Mouse (Mus musculus): ENCODE measurements at regions not wholly inside any gene's neighbourhood (a gene's known extent, or its start where the extent isn't known, plus 50 kb on each side); places are given as distances from the start of the nearest gene placed in this dataset.

DNA sequence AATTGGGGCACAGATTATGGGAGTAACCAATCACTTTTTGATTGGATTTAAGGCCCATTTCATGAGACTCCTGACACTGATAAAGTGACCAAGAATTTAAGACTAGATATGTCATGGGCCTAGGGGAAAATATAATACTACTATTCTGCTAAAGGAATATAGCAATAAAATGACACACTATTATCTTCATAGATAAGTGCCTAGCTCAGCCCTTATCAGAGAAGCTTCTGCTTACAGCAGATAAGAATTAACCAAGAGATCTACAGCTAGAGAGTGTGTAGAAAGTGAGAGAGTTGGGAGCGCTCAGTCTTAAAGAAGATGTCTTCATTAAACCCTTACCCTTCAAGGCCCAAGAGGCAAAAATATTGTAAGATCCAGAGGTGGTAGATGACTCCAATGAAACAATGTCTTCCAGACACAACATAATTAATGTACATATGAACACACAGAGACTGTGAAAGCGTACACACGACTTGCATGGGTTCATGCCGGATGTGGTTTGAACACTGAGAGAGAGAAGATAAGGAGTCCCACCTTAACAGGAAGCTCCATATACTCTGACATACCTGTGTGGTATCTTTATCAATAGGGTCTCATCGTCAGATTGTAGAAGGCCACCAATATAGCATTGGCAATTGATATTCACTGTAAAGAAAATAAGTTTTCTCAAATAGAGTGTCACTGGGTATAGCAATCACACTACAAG, 252.1 kb downstream of the Gsdmc2 start:
- DNase-seq (ENCODE audit: low spot score) (no peak), ATAC-seq (replicated peaks; ENCODE audit: low FRiP score, low read depth) (no peak)
- H3K36me3 ChIP-seq (ENCODE audit: insufficient read depth, low read length) = no peaks in the 10 kb centered on the region
- WGBS = 98% methylated on average over 5 of the region's 5 CpGs
- H3K4me2 ChIP-seq (ENCODE audit: low read length) = no peak overlapping the region
- H3K9me3 ChIP-seq (replicated peaks; ENCODE audit: low read length) = no peaks in the 10 kb centered on the region
- no peak overlapping the region for H3K27ac ChIP-seq
- TF ChIP-seq CTCF (IDR thresholded peaks at IDR 0.05; ENCODE audit: low read depth) = no peak
- H3K27me3 ChIP-seq (ENCODE audit: insufficient read depth, low read length) = no peaks in the 10 kb centered on the region
- H3K4me3 ChIP-seq (replicated peaks; ENCODE audit: low read depth, low read length) = no peak overlapping the region
- H3K9ac ChIP-seq (ENCODE audit: low read depth, low read length) = no peak overlapping the region
- H3K4me1 ChIP-seq (replicated peaks; ENCODE audit: insufficient read depth, low read length) = no peaks in the 10 kb centered on the region

DNA sequence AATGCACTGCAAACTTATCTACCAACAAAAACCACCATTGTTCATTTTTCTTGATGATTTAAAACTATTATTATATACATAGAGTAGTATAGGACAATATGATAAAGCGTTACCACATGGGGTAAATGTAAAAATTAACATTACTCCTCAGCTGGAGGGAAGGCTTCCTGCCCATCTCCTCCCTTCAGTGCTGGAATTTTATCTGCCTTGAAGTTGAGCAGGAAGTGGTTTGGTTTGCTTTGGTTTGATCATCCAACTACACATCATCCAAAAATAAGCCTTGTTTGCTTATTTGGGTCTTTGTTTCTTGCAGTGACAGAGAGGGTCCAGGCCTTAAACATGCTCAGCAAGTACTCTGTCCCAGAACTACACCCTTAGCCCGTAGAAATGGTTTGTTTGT, 285.7 kb downstream of the Gsdmc2 start:
- no peak for DNase-seq (ENCODE audit: low spot score)
- no peak for ATAC-seq (replicated peaks; ENCODE audit: low FRiP score, low read depth)
- Histone ChIP-seq H3K27ac (no peak overlapping the region), H3K4me1 (replicated peaks; ENCODE audit: insufficient read depth, low read length) (no peaks in the 10 kb centered on the region), H3K4me3 (replicated peaks; ENCODE audit: low read depth, low read length) (no peak overlapping the region), H3K4me2 (ENCODE audit: low read length) (no peak overlapping the region), H3K27me3 (ENCODE audit: insufficient read depth, low read length) (no peaks in the 10 kb centered on the region), H3K9ac (ENCODE audit: low read depth, low read length) (no peak overlapping the region), H3K9me3 (replicated peaks; ENCODE audit: low read length) (no peaks in the 10 kb centered on the region), H3K36me3 (ENCODE audit: insufficient read depth, low read length) (no peaks in the 10 kb centered on the region)
- no peak for TF ChIP-seq CTCF (IDR thresholded peaks at IDR 0.05; ENCODE audit: low read depth)
- 77% methylated on average over 2 of the region's 2 CpGs for whole genome bisulfite sequencing

DNA sequence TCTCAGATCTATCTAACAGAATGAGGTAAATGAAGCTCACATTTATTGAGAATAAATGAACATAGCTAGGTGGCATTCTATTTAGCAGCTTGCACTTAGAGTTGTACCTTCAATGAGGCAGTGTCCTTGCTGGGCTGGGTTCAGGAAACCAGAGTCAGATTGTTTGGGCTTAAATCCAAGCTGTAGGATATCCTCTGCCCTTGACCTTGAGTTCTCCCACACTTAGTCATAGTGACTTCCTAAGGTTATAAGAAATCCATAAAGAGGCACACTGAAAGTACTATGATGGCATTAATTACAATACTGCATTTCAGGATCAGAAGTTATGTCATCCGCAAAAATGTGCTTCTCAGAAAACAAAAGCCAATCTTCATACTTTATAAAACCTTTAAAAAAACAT, 286.3 kb downstream of the Gsdmc2 start:
- Histone ChIP-seq H3K27ac (no peak overlapping the region), H3K4me1 (replicated peaks; ENCODE audit: insufficient read depth, low read length) (no peaks in the 10 kb centered on the region), H3K36me3 (ENCODE audit: insufficient read depth, low read length) (no peaks in the 10 kb centered on the region), H3K9me3 (replicated peaks; ENCODE audit: low read length) (no peaks in the 10 kb centered on the region), H3K9ac (ENCODE audit: low read depth, low read length) (no peak overlapping the region), H3K4me2 (ENCODE audit: low read length) (no peak overlapping the region), H3K27me3 (ENCODE audit: insufficient read depth, low read length) (no peaks in the 10 kb centered on the region), H3K4me3 (replicated peaks; ENCODE audit: low read depth, low read length) (no peak overlapping the region)
- no peak for TF ChIP-seq CTCF (IDR thresholded peaks at IDR 0.05; ENCODE audit: low read depth)
- ATAC-seq (replicated peaks; ENCODE audit: low FRiP score, low read depth) = no peak
- peak; percentile 6 for DNase-seq (ENCODE audit: low spot score)
- 74% methylated on average over 1 of the region's 1 CpGs for WGBS

DNA sequence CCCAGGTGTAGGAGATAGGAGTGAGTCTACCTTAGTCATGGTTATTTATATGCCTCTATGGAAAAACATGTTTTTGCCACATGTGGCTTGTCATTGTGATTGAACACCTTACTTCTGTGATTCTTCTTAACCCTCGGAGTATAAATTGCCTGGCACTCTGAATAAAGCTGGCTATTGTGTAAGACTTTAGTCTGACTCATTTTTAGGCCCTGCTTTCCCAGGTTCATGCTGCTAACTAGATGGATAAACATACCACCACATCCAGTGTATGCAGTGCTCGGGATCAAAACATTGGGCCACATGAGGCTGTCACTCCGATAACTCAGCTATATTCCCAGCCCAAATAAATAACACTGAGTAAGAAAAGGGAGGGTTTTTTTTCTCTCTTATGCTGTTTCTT, 287.2 kb downstream of the Gsdmc2 start:
- 71% methylated on average over 3 of the region's 3 CpGs for WGBS
- H3K27ac ChIP-seq = no peak overlapping the region
- no peaks in the 10 kb centered on the region for H3K27me3 ChIP-seq (ENCODE audit: insufficient read depth, low read length)
- H3K9ac ChIP-seq (ENCODE audit: low read depth, low read length) = no peak overlapping the region
- no peak for DNase-seq (ENCODE audit: low spot score)
- no peaks in the 10 kb centered on the region for H3K36me3 ChIP-seq (ENCODE audit: insufficient read depth, low read length)
- no peak overlapping the region for H3K4me2 ChIP-seq (ENCODE audit: low read length)
- no peaks in the 10 kb centered on the region for H3K9me3 ChIP-seq (replicated peaks; ENCODE audit: low read length)
- H3K4me3 ChIP-seq (replicated peaks; ENCODE audit: low read depth, low read length) = no peak overlapping the region
- no peaks in the 10 kb centered on the region for H3K4me1 ChIP-seq (replicated peaks; ENCODE audit: insufficient read depth, low read length)
- no peak for TF ChIP-seq CTCF (IDR thresholded peaks at IDR 0.05; ENCODE audit: low read depth)
- ATAC-seq (replicated peaks; ENCODE audit: low FRiP score, low read depth) = no peak

DNA sequence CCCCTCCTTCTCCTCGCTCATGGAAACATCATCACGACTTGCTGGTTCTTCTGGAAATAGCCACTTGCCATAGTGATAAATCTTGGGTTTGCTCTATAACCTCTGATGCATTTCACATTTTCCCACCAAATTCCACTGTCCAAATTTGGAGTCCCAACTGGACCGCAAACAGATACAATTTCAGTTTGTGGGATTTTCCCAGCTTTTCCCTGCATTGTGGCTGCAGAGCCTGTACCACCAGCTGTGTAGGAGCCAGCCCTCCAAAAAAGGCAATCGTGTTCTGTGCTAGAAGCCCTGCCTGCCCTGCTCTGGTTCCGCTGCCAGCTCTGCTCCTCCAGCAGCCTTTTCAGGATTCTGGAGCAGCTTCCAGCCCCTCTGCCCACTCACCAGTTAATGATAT, 291.4 kb downstream of the Gsdmc2 start:
- ATAC-seq (replicated peaks; ENCODE audit: low FRiP score, low read depth) (no peak), DNase-seq (ENCODE audit: low spot score) (peak; percentile 24)
- whole genome bisulfite sequencing = 46% methylated on average over 5 of the region's 5 CpGs

DNA sequence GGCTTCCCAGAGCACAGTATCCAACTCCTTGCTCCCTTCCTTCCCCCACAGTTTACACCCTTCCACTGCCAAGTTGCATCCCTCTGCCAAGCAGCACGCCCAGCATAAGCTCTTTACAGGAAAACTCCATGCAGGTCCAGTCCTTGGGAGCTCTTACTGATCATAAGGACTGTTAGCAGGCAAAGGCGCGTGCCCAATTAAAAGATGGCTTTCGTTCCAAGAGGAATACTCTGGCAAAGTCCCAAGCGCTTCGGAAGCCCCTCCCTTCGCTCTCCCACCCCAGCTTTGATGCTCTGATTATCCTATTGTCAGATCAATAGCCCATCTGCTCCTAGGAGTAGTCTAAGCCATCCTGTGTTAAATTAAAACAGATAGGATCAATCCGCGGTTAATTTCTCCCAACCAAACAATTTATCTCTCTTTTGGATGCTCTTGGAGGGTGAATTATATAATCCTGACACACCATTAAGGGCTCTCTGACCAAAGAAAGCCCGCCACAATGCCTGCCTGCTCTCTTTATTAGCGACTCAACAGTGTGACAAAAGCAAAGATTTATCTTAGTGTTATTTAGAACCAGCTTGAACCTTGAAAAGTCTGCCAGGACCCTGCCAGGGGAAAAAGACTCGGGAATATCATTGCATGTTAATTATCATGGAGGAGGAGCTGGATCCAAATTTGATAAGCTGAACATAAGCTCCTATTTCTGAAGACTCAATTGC, 312.5 kb downstream of the Gsdmc2 start:
- Histone ChIP-seq H3K4me3 (replicated peaks; ENCODE audit: low read depth, low read length) (no peak overlapping the region), H3K27ac (no peak overlapping the region), H3K4me1 (replicated peaks; ENCODE audit: insufficient read depth, low read length) (no peaks in the 10 kb centered on the region), H3K4me2 (ENCODE audit: low read length) (no peak overlapping the region), H3K9me3 (replicated peaks; ENCODE audit: low read length) (no peaks in the 10 kb centered on the region), H3K9ac (ENCODE audit: low read depth, low read length) (no peak overlapping the region), H3K36me3 (ENCODE audit: insufficient read depth, low read length) (no peaks in the 10 kb centered on the region), H3K27me3 (ENCODE audit: insufficient read depth, low read length) (no peaks in the 10 kb centered on the region)
- DNase-seq (ENCODE audit: low spot score) (no peak), ATAC-seq (replicated peaks; ENCODE audit: low FRiP score, low read depth) (no peak)
- TF ChIP-seq CTCF (IDR thresholded peaks at IDR 0.05; ENCODE audit: low read depth) = no peak
- WGBS = 67% methylated on average over 12 of the region's 12 CpGs

More for the DNA sequence above, 291.4 kb downstream of the Gsdmc2 start:
- Histone ChIP-seq H3K4me1 (replicated peaks; ENCODE audit: insufficient read depth, low read length) (no peaks in the 10 kb centered on the region), H3K27me3 (ENCODE audit: insufficient read depth, low read length) (no peaks in the 10 kb centered on the region), H3K4me3 (replicated peaks; ENCODE audit: low read depth, low read length) (no peak overlapping the region), H3K27ac (no peak overlapping the region), H3K9ac (ENCODE audit: low read depth, low read length) (no peak overlapping the region), H3K4me2 (ENCODE audit: low read length) (no peak overlapping the region), H3K9me3 (replicated peaks; ENCODE audit: low read length) (no peaks in the 10 kb centered on the region), H3K36me3 (ENCODE audit: insufficient read depth, low read length) (no peaks in the 10 kb centered on the region)
- TF ChIP-seq CTCF (IDR thresholded peaks at IDR 0.05; ENCODE audit: low read depth) = no peak
